Mouse (Mus musculus): ENCODE data around the gene Dedd. TPM values are rescaled to one million over a fixed set of nuclear protein-coding genes. Genes with fewer than 3 reads are reported as not detected.

Dedd gene
- total and polyA plus RNA-seq, 2 experiments from 2014 or later: 38.9 to 42.1 TPM

DNA sequence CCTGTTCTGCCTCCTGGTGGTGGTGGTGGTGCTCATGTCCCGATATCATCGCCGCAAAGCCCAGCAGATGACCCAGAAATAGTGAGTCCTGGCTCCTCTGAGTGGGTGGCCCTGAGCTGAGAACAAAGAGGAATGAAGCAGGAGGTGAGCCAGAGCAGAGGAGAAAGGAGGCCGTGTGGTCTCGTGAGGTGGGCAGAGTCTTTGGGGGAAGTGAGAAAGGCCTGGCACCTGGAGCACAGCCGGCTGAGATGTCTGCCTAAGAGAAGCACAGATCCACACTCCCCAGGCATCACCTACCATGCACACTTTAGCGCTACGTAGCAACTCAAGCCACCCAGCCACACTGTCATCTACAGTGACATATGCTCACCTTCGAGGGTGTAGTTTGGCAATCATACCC is 56.2 kb downstream of the Dedd start:
- Histone ChIP-seq H3K36me3 (ENCODE audit: insufficient read depth, low read length) (no peaks in the 10 kb centered on the region), H3K27ac (ENCODE audit: low read depth, low read length) (no peak overlapping the region), H3K4me3 (ENCODE audit: low read depth, low read length) (no peak overlapping the region), H3K9ac (replicated peaks; ENCODE audit: low read length, poor library complexity, severe bottlenecking) (no peak overlapping the region), H3K4me2 (ENCODE audit: low read depth, low read length, poor library complexity, severe bottlenecking) (no peak overlapping the region), H3K9me3 (ENCODE audit: low read length) (no peaks in the 10 kb centered on the region), H3K4me1 (ENCODE audit: insufficient read depth, low read length) (no peaks in the 10 kb centered on the region), H3K27me3 (ENCODE audit: insufficient read depth, low read length) (no peaks in the 10 kb centered on the region)
- DNase-seq (ENCODE audit: low spot score) (no peak), ATAC-seq (ENCODE audit: low FRiP score) (no peak)
- 0 out of 2 replicates have a peak, but pooled peaks have one; percentile 5 for TF ChIP-seq CTCF (IDR thresholded peaks at IDR 0.05)
- 74% methylated on average over 9 of the region's 9 CpGs for WGBS

GRCm38 (mm10) chr1:171387099-171387498 is 58.2 kb downstream of the Dedd start:
- Histone ChIP-seq H3K36me3 (ENCODE audit: insufficient read depth, low read length) (no peaks in the 10 kb centered on the region), H3K4me3 (ENCODE audit: low read depth, low read length) (no peak overlapping the region)
- ATAC-seq (ENCODE audit: low FRiP score): no peak

DNA sequence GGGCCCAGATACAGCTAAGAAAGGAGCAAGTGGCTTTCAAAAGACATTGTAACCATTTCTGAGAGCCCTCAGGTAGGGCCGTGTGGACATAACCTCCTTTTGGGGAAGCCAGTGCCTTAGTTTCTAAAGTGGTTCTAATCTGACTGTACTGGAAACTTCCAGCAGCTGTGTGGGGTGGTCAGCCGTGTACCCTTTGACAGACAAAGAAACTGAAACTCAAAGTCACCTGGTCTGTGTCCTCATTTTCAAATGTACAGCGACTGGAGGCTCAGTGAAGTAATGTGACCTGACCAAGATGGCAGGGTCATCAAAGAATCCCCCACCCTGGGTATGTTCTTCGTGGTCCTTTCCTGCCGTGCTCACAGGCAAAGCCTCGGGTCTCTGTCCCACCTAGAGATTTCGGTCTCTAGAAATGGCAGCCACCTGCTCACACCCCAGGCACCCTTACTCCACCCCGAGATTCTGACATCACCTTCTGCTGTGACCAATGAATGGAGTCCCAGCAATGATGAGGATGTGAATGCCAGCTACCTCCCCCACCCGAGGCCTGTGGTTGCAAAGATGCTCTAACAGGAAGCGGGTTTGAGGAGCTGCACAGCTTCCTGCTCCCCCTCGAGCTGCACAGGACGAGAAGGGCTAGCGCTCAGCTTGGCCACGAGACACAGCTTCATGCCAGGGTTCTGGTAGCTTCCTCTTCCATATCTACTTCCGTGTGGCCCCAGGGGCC is 59.6 kb downstream of the Dedd start, which contains the start of gene Arhgap30:
Arhgap30 (plus strand) TSS at position 579 of the 727 bp plus-strand sequence.
- 86% methylated on average over 15 of the region's 15 CpGs for WGBS
- DNase-seq (ENCODE audit: low spot score) (no peak), ATAC-seq (ENCODE audit: low FRiP score) (no peak)
- Histone ChIP-seq H3K4me1 (ENCODE audit: insufficient read depth, low read length) (no peaks in the 10 kb centered on the region), H3K9ac (replicated peaks; ENCODE audit: low read length, poor library complexity, severe bottlenecking) (no peak within 1 kb of the TSS), H3K4me2 (ENCODE audit: low read depth, low read length, poor library complexity, severe bottlenecking) (no peak within 1 kb of the TSS), H3K9me3 (ENCODE audit: low read length) (no peaks in the 10 kb centered on the region), H3K36me3 (ENCODE audit: insufficient read depth, low read length) (no peaks in the 10 kb centered on the region), H3K27ac (ENCODE audit: low read depth, low read length) (no peak within 1 kb of the TSS), H3K27me3 (ENCODE audit: insufficient read depth, low read length) (no peaks in the 10 kb centered on the region), H3K4me3 (ENCODE audit: low read depth, low read length) (no peak within 1 kb of the TSS)
- no peak for TF ChIP-seq CTCF (IDR thresholded peaks at IDR 0.05)

More at GRCm38 (mm10) chr1:171387099-171387498, 58.2 kb downstream of the Dedd start:
- Histone ChIP-seq H3K9ac (replicated peaks; ENCODE audit: low read length, poor library complexity, severe bottlenecking) (no peak overlapping the region), H3K27me3 (ENCODE audit: insufficient read depth, low read length) (no peaks in the 10 kb centered on the region), H3K27ac (ENCODE audit: low read depth, low read length) (0 out of 2 replicates have a peak overlapping the region, but pooled peaks have one; percentile 26), H3K4me2 (ENCODE audit: low read depth, low read length, poor library complexity, severe bottlenecking) (no peak overlapping the region), H3K4me1 (ENCODE audit: insufficient read depth, low read length) (no peaks in the 10 kb centered on the region), H3K9me3 (ENCODE audit: low read length) (no peaks in the 10 kb centered on the region)
- peak; percentile 49 for DNase-seq (ENCODE audit: low spot score)
- TF ChIP-seq CTCF (IDR thresholded peaks at IDR 0.05): peak; percentile 62
- 23% methylated on average over 6 of the region's 6 CpGs for WGBS

- Histone ChIP-seq H3K4me2 (ENCODE audit: low read depth, low read length, poor library complexity, severe bottlenecking) (no peak overlapping the region), H3K27ac (ENCODE audit: low read depth, low read length) (no peak overlapping the region), H3K4me3 (ENCODE audit: low read depth, low read length) (no peak overlapping the region), H3K36me3 (ENCODE audit: insufficient read depth, low read length) (no peaks in the 10 kb centered on the region), H3K27me3 (ENCODE audit: insufficient read depth, low read length) (no peaks in the 10 kb centered on the region), H3K4me1 (ENCODE audit: insufficient read depth, low read length) (no peaks in the 10 kb centered on the region), H3K9me3 (ENCODE audit: low read length) (no peaks in the 10 kb centered on the region), H3K9ac (replicated peaks; ENCODE audit: low read length, poor library complexity, severe bottlenecking) (no peak overlapping the region)
- no peak for TF ChIP-seq CTCF (IDR thresholded peaks at IDR 0.05)
- no peak for DNase-seq (ENCODE audit: low spot score)
- no peak for ATAC-seq (ENCODE audit: low FRiP score)
- WGBS: 87% methylated on average over 4 of the region's 4 CpGs
Measured at GRCm38 (mm10) chr1:171390101-171390500, 61.2 kb downstream of the Dedd start.

Other genes starting within 250 kb of the Dedd start
- gene Cfap126, start 215.2 kb upstream of the Dedd start, total RNA-seq (2014; rRNA removed): 0.38 and 1.5 TPM in 2 replicates
- gene Cfap126, start 215.2 kb upstream of the Dedd start, polyA plus RNA-seq (2015; fragmentation: Nextera tagmentation; extraction: Ambion mirVana): 6.0 and 8.1 TPM in 2 replicates
- 263 TPM in 2 replicates for gene Sdhc, start 178.5 kb upstream of the Dedd start, total RNA-seq (2014; rRNA removed)
- 313 and 326 TPM in 2 replicates for gene Sdhc, start 178.5 kb upstream of the Dedd start, polyA plus RNA-seq (2015; fragmentation: Nextera tagmentation; extraction: Ambion mirVana)
- gene Mpz, start 178.4 kb upstream of the Dedd start, total RNA-seq (2014; rRNA removed): 0.49 and 0.90 TPM in 2 replicates
- 0.63 and 0.67 TPM in 2 replicates for gene Mpz, start 178.4 kb upstream of the Dedd start, polyA plus RNA-seq (2015; fragmentation: Nextera tagmentation; extraction: Ambion mirVana)
- 16.9 and 22.1 TPM in 2 replicates for gene Pcp4l1, start 132.9 kb upstream of the Dedd start, total RNA-seq (2014; rRNA removed)
- 24.1 and 29.1 TPM in 2 replicates for gene Pcp4l1, start 132.9 kb upstream of the Dedd start, polyA plus RNA-seq (2015; fragmentation: Nextera tagmentation; extraction: Ambion mirVana)
- gene Nr1i3, start 115.2 kb upstream of the Dedd start, total RNA-seq (2014; rRNA removed): 0.11 TPM in 1 of 2 replicates, not detected in the other
- gene Nr1i3, start 115.2 kb upstream of the Dedd start, polyA plus RNA-seq (2015; fragmentation: Nextera tagmentation; extraction: Ambion mirVana): 0.19 and 0.23 TPM in 2 replicates
- gene Tomm40l, start 106.6 kb upstream of the Dedd start, total RNA-seq (2014; rRNA removed): 49.8 and 57.6 TPM in 2 replicates
- gene Tomm40l, start 106.6 kb upstream of the Dedd start, polyA plus RNA-seq (2015; fragmentation: Nextera tagmentation; extraction: Ambion mirVana): 33.9 and 44.6 TPM in 2 replicates
- 3.7 TPM in 1 of 2 replicates, not detected in the other for gene Apoa2, start 104.1 kb upstream of the Dedd start, total RNA-seq (2014; rRNA removed)
- 5.2 and 7.2 TPM in 2 replicates for gene Apoa2, start 104.1 kb upstream of the Dedd start, polyA plus RNA-seq (2015; fragmentation: Nextera tagmentation; extraction: Ambion mirVana)
- 21.3 and 25.9 TPM in 2 replicates for gene Fcer1g, start 94.8 kb upstream of the Dedd start, total RNA-seq (2014; rRNA removed)
- gene Fcer1g, start 94.8 kb upstream of the Dedd start, polyA plus RNA-seq (2015; fragmentation: Nextera tagmentation; extraction: Ambion mirVana): 30.5 and 31.1 TPM in 2 replicates
- gene Adamts4, start 78.7 kb upstream of the Dedd start, total RNA-seq (2014; rRNA removed): 5.2 and 8.2 TPM in 2 replicates
- 3.4 and 4.2 TPM in 2 replicates for gene Adamts4, start 78.7 kb upstream of the Dedd start, polyA plus RNA-seq (2015; fragmentation: Nextera tagmentation; extraction: Ambion mirVana)
- gene Ndufs2, start 77.8 kb upstream of the Dedd start, total RNA-seq (2014; rRNA removed): 224 and 230 TPM in 2 replicates
- gene Ndufs2, start 77.8 kb upstream of the Dedd start, polyA plus RNA-seq (2015; fragmentation: Nextera tagmentation; extraction: Ambion mirVana): 221 and 244 TPM in 2 replicates
- 77.0 and 94.9 TPM in 2 replicates for gene B4galt3, start 58.8 kb upstream of the Dedd start, total RNA-seq (2014; rRNA removed)
- 109 and 110 TPM in 2 replicates for gene B4galt3, start 58.8 kb upstream of the Dedd start, polyA plus RNA-seq (2015; fragmentation: Nextera tagmentation; extraction: Ambion mirVana)
- gene Ppox, start 48.0 kb upstream of the Dedd start, total RNA-seq (2014; rRNA removed): 36.5 and 45.9 TPM in 2 replicates
- gene Ppox, start 48.0 kb upstream of the Dedd start, polyA plus RNA-seq (2015; fragmentation: Nextera tagmentation; extraction: Ambion mirVana): 31.3 and 32.6 TPM in 2 replicates
- 59.5 and 65.9 TPM in 2 replicates for gene Usp21, start 41.2 kb upstream of the Dedd start, total RNA-seq (2014; rRNA removed)
- gene Usp21, start 41.2 kb upstream of the Dedd start, polyA plus RNA-seq (2015; fragmentation: Nextera tagmentation; extraction: Ambion mirVana): 81.0 and 82.6 TPM in 2 replicates
- gene Ufc1, start 34.1 kb upstream of the Dedd start, total RNA-seq (2014; rRNA removed): 83.7 and 87.9 TPM in 2 replicates
- gene Ufc1, start 34.1 kb upstream of the Dedd start, polyA plus RNA-seq (2015; fragmentation: Nextera tagmentation; extraction: Ambion mirVana): 128 and 132 TPM in 2 replicates
- 42.5 and 44.0 TPM in 2 replicates for gene Nit1, start 16.5 kb downstream of the Dedd start, total RNA-seq (2014; rRNA removed)
- gene Nit1, start 16.5 kb downstream of the Dedd start, polyA plus RNA-seq (2015; fragmentation: Nextera tagmentation; extraction: Ambion mirVana): 45.2 and 46.6 TPM in 2 replicates
- gene Pfdn2, start 16.5 kb downstream of the Dedd start, total RNA-seq (2014; rRNA removed): 17.3 and 18.4 TPM in 2 replicates
- 139 and 155 TPM in 2 replicates for gene Pfdn2, start 16.5 kb downstream of the Dedd start, polyA plus RNA-seq (2015; fragmentation: Nextera tagmentation; extraction: Ambion mirVana)
- 4.0 and 4.5 TPM in 2 replicates for gene Klhdc9, start 31.7 kb downstream of the Dedd start, total RNA-seq (2014; rRNA removed)
- 6.3 and 6.4 TPM in 2 replicates for gene Klhdc9, start 31.7 kb downstream of the Dedd start, polyA plus RNA-seq (2015; fragmentation: Nextera tagmentation; extraction: Ambion mirVana)
- gene Nectin4, start 41.0 kb downstream of the Dedd start, total RNA-seq (2014; rRNA removed): 4.7 and 9.3 TPM in 2 replicates
- gene Nectin4, start 41.0 kb downstream of the Dedd start, polyA plus RNA-seq (2015; fragmentation: Nextera tagmentation; extraction: Ambion mirVana): 4.8 TPM in 2 replicates
- gene Arhgap30, start 59.8 kb downstream of the Dedd start, total RNA-seq (2014; rRNA removed): 0.82 and 1.1 TPM in 2 replicates
- 0.75 and 0.81 TPM in 2 replicates for gene Arhgap30, start 59.8 kb downstream of the Dedd start, polyA plus RNA-seq (2015; fragmentation: Nextera tagmentation; extraction: Ambion mirVana)
- 134 and 156 TPM in 2 replicates for gene Usf1, start 82.2 kb downstream of the Dedd start, total RNA-seq (2014; rRNA removed)
- gene Usf1, start 82.2 kb downstream of the Dedd start, polyA plus RNA-seq (2015; fragmentation: Nextera tagmentation; extraction: Ambion mirVana): 160 and 167 TPM in 2 replicates
- not detected in 2 replicates for gene Tstd1, start 89.7 kb downstream of the Dedd start, total RNA-seq (2014; rRNA removed)
- gene Tstd1, start 89.7 kb downstream of the Dedd start, polyA plus RNA-seq (2015; fragmentation: Nextera tagmentation; extraction: Ambion mirVana): 3.1 and 3.9 TPM in 2 replicates
- 6.6 and 9.2 TPM in 2 replicates for gene F11r, start 108.4 kb downstream of the Dedd start, total RNA-seq (2014; rRNA removed)
- gene F11r, start 108.4 kb downstream of the Dedd start, polyA plus RNA-seq (2015; fragmentation: Nextera tagmentation; extraction: Ambion mirVana): 7.6 and 8.9 TPM in 2 replicates
- 9.4 and 14.7 TPM in 2 replicates for gene Alyref2, start 174.3 kb downstream of the Dedd start, total RNA-seq (2014; rRNA removed)
- 22.1 and 22.2 TPM in 2 replicates for gene Alyref2, start 174.3 kb downstream of the Dedd start, polyA plus RNA-seq (2015; fragmentation: Nextera tagmentation; extraction: Ambion mirVana)
- not detected in 2 replicates for gene Itln1, start 206.1 kb downstream of the Dedd start, total RNA-seq (2014; rRNA removed)
- gene Itln1, start 206.1 kb downstream of the Dedd start, polyA plus RNA-seq (2015; fragmentation: Nextera tagmentation; extraction: Ambion mirVana): not detected in 2 replicates
- not detected in 2 replicates for gene Cd244a, start 230.0 kb downstream of the Dedd start, total RNA-seq (2014; rRNA removed)
- gene Cd244a, start 230.0 kb downstream of the Dedd start, polyA plus RNA-seq (2015; fragmentation: Nextera tagmentation; extraction: Ambion mirVana): not detected in 2 replicates